Mouse (Mus musculus): ENCODE measurements at regions not wholly inside any gene's neighbourhood (a gene's known extent, or its start where the extent isn't known, plus 50 kb on each side); places are given as distances from the start of the nearest gene placed in this dataset.
A peak's percentile ranks its signal among the peaks of the same experiment; 100 is the strongest.

GRCm38 (mm10) chr13:37149066-37149781, 99.2 kb upstream of the F13a1 start:
- Histone ChIP-seq H3K27me3 (ENCODE audit: insufficient read depth, low read length) (no peaks in the 10 kb centered on the region), H3K27ac (ENCODE audit: low read depth) (no peak overlapping the region), H3K4me3 (ENCODE audit: low read depth, low read length) (no peak overlapping the region), H3K9ac (no peak overlapping the region), H3K4me2 (no peak overlapping the region), H3K4me1 (ENCODE audit: insufficient read depth) (no peaks in the 10 kb centered on the region), H3K9me3 (ENCODE audit: low read depth, low read length) (no peaks in the 10 kb centered on the region), H3K36me3 (ENCODE audit: insufficient read depth) (no peaks in the 10 kb centered on the region)
- TF ChIP-seq CTCF (IDR thresholded peaks at IDR 0.05; ENCODE audit: low read depth), result no peak
- 51% methylated on average over 3 of the region's 3 CpGs for WGBS
- ATAC-seq (ENCODE audit: insufficient read depth), result no peak
- no peak for DNase-seq

- H3K4me2 ChIP-seq, result no peak overlapping the region
- TF ChIP-seq CTCF (IDR thresholded peaks at IDR 0.05; ENCODE audit: low read depth), result no peak
- H3K4me1 ChIP-seq (ENCODE audit: insufficient read depth), result no peaks in the 10 kb centered on the region
- no peak overlapping the region for H3K4me3 ChIP-seq (ENCODE audit: low read depth, low read length)
- H3K27me3 ChIP-seq (ENCODE audit: insufficient read depth, low read length), result no peaks in the 10 kb centered on the region
- H3K9ac ChIP-seq, result no peak overlapping the region
- DNase-seq (no peak), ATAC-seq (ENCODE audit: insufficient read depth) (no peak)
- no peaks in the 10 kb centered on the region for H3K9me3 ChIP-seq (ENCODE audit: low read depth, low read length)
- 83% methylated on average over 1 of the region's 1 CpGs for WGBS
- no peaks in the 10 kb centered on the region for H3K36me3 ChIP-seq (ENCODE audit: insufficient read depth)
- no peak overlapping the region for H3K27ac ChIP-seq (ENCODE audit: low read depth)
Observed at GRCm38 (mm10) chr13:37148627-37149026, 98.6 kb upstream of the F13a1 start.

- Histone ChIP-seq H3K36me3 (ENCODE audit: insufficient read depth) (no peaks in the 10 kb centered on the region), H3K9me3 (ENCODE audit: low read depth, low read length) (no peaks in the 10 kb centered on the region), H3K9ac (no peak overlapping the region), H3K27ac (ENCODE audit: low read depth) (no peak overlapping the region), H3K27me3 (ENCODE audit: insufficient read depth, low read length) (no peaks in the 10 kb centered on the region), H3K4me3 (ENCODE audit: low read depth, low read length) (no peak overlapping the region), H3K4me2 (no peak overlapping the region), H3K4me1 (ENCODE audit: insufficient read depth) (no peaks in the 10 kb centered on the region)
- ATAC-seq (ENCODE audit: insufficient read depth) (no peak), DNase-seq (no peak)
- TF ChIP-seq CTCF (IDR thresholded peaks at IDR 0.05; ENCODE audit: low read depth), result no peak
- WGBS, result 86% methylated on average over 8 of the region's 8 CpGs
Observed at GRCm38 (mm10) chr13:37147790-37148189, 97.7 kb upstream of the F13a1 start.

- no peak for DNase-seq
- H3K9ac ChIP-seq, result no peak overlapping the region
- H3K4me1 ChIP-seq (ENCODE audit: insufficient read depth), result no peaks in the 10 kb centered on the region
- WGBS, result 90% methylated on average over 2 of the region's 2 CpGs
- ATAC-seq (ENCODE audit: insufficient read depth), result no peak
- no peak overlapping the region for H3K4me2 ChIP-seq
- H3K36me3 ChIP-seq (ENCODE audit: insufficient read depth), result no peaks in the 10 kb centered on the region
- no peak for TF ChIP-seq CTCF (IDR thresholded peaks at IDR 0.05; ENCODE audit: low read depth)
- H3K27me3 ChIP-seq (ENCODE audit: insufficient read depth, low read length), result no peaks in the 10 kb centered on the region
- H3K27ac ChIP-seq (ENCODE audit: low read depth), result no peak overlapping the region
- H3K9me3 ChIP-seq (ENCODE audit: low read depth, low read length), result no peaks in the 10 kb centered on the region
- H3K4me3 ChIP-seq (ENCODE audit: low read depth, low read length), result no peak overlapping the region
Observed at GRCm38 (mm10) chr13:37142812-37143211, 92.8 kb upstream of the F13a1 start.

- H3K4me2 ChIP-seq, result no peak overlapping the region
- no peaks in the 10 kb centered on the region for H3K27me3 ChIP-seq (ENCODE audit: insufficient read depth, low read length)
- ATAC-seq (ENCODE audit: insufficient read depth) (no peak), DNase-seq (no peak)
- no peaks in the 10 kb centered on the region for H3K9me3 ChIP-seq (ENCODE audit: low read depth, low read length)
- H3K4me1 ChIP-seq (ENCODE audit: insufficient read depth), result no peaks in the 10 kb centered on the region; the same call in 1 of the 2 replicates
- no peak for TF ChIP-seq CTCF (IDR thresholded peaks at IDR 0.05; ENCODE audit: low read depth)
- H3K27ac ChIP-seq (ENCODE audit: low read depth), result no peak overlapping the region
- H3K36me3 ChIP-seq (ENCODE audit: insufficient read depth), result no peaks in the 10 kb centered on the region
- 62% methylated on average over 1 of the region's 1 CpGs for WGBS
- H3K4me3 ChIP-seq (ENCODE audit: low read depth, low read length), result no peak overlapping the region
- no peak overlapping the region for H3K9ac ChIP-seq
Observed at GRCm38 (mm10) chr13:37135115-37135514, 85.1 kb upstream of the F13a1 start.

- TF ChIP-seq CTCF (IDR thresholded peaks at IDR 0.05; ENCODE audit: low read depth), result no peak
- WGBS, result 73% methylated on average over 2 of the region's 2 CpGs
- Histone ChIP-seq H3K4me2 (no peak overlapping the region), H3K36me3 (ENCODE audit: insufficient read depth) (no peaks in the 10 kb centered on the region), H3K9me3 (ENCODE audit: low read depth, low read length) (no peaks in the 10 kb centered on the region), H3K27ac (ENCODE audit: low read depth) (no peak overlapping the region), H3K4me3 (ENCODE audit: low read depth, low read length) (no peak overlapping the region), H3K27me3 (ENCODE audit: insufficient read depth, low read length) (no peaks in the 10 kb centered on the region), H3K9ac (no peak overlapping the region), H3K4me1 (ENCODE audit: insufficient read depth) (no peaks in the 10 kb centered on the region; the same call in 1 of the 2 replicates)
- ATAC-seq (ENCODE audit: insufficient read depth) (no peak), DNase-seq (no peak)
Observed at GRCm38 (mm10) chr13:37134518-37134917, 84.5 kb upstream of the F13a1 start.

GRCm38 (mm10) chr13:37130637-37131036, 80.6 kb upstream of the F13a1 start:
- 56% methylated on average over 10 of the region's 10 CpGs for WGBS
- H3K9me3 ChIP-seq (ENCODE audit: low read depth, low read length), result no peaks in the 10 kb centered on the region
- no peaks in the 10 kb centered on the region for H3K36me3 ChIP-seq (ENCODE audit: insufficient read depth)
- DNase-seq (peak; percentile 42), ATAC-seq (ENCODE audit: insufficient read depth) (no peak; the same call in 1 of the 2 replicates)
- no peak overlapping the region for H3K4me3 ChIP-seq (ENCODE audit: low read depth, low read length)
- H3K27ac ChIP-seq (ENCODE audit: low read depth), result no peak overlapping the region; the same call in 1 of the 2 replicates
- TF ChIP-seq CTCF (IDR thresholded peaks at IDR 0.05; ENCODE audit: low read depth), result no peak
- no peak overlapping the region for H3K4me2 ChIP-seq
- no peaks in the 10 kb centered on the region for H3K27me3 ChIP-seq (ENCODE audit: insufficient read depth, low read length)
- H3K4me1 ChIP-seq (ENCODE audit: insufficient read depth), result no peaks in the 10 kb centered on the region; the same call in 1 of the 2 replicates
- no peak overlapping the region for H3K9ac ChIP-seq
